Mouse (Mus musculus): ENCODE data around the gene Zfp52. TPM values are rescaled to one million over a fixed set of nuclear protein-coding genes. Genes with fewer than 3 reads are reported as not detected.
A peak's percentile ranks its signal among the peaks of the same experiment; 100 is the strongest.

Zfp52 gene
- total and polyA plus RNA-seq, 2 experiments from 2014 or later: 2.1 to 3.2 TPM

GRCm38 (mm10) chr17:21509756-21510155 is 25.6 kb upstream of the Zfp52 start:
- Histone ChIP-seq H3K27me3 (ENCODE audit: insufficient read depth, low read length) (no peaks in the 10 kb centered on the region), H3K9me3 (ENCODE audit: low read length) (no peaks in the 10 kb centered on the region), H3K36me3 (ENCODE audit: insufficient read depth) (peaks cover 28% of the 10 kb centered on the region), H3K4me2 (ENCODE audit: low read depth) (no peak overlapping the region), H3K4me3 (ENCODE audit: low read depth, low read length) (no peak overlapping the region), H3K4me1 (ENCODE audit: insufficient read depth) (no peaks in the 10 kb centered on the region), H3K27ac (ENCODE audit: low read depth, low read length) (no peak overlapping the region), H3K9ac (no peak overlapping the region)
- no peak for DNase-seq
- no peak for ATAC-seq
- TF ChIP-seq CTCF (IDR thresholded peaks at IDR 0.05; ENCODE audit: low read depth): no peak

DNA sequence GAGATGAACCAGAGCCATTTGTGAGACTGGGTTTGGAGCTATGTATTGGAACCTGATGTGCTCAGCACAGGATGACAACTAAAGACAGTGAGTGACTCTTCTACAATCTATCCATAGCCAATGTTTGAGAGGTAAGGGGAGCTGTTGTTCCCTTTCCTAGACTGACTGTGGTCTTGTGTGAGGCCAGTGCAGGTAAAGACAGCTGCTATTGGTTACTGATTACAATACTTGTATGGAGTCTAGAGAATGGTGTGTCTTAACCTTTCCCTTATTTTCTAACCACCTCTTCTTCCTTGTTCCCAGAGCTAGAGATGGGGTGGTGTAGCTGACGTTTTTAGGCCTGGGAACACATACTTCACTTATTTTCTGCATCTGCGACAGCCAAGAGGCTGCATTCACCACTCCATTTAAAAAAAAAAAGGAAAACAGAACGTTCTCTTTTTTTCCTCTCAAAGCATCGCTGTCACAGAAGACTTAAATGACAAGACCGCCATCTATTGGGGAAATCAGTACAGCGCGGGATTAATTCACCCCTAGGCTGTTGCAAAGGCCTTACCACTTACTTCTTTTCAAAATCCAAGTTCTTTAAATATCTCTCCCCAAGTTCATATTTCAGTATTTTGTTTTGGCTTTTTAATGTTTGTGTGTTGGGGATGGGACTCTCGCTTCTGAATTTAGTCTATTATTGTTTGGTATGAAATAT is 19.8 kb upstream of the Zfp52 start:
- ATAC-seq: peak; percentile 78
- 1% methylated on average over 8 of the region's 8 CpGs for WGBS
- Histone ChIP-seq H3K9ac (no peak overlapping the region), H3K4me1 (ENCODE audit: insufficient read depth) (0 out of 2 replicates have a peak, but pooled peaks cover 2% of the 10 kb centered on the region), H3K9me3 (ENCODE audit: low read length) (no peaks in the 10 kb centered on the region), H3K27me3 (ENCODE audit: insufficient read depth, low read length) (no peaks in the 10 kb centered on the region), H3K4me2 (ENCODE audit: low read depth) (peak overlapping the region; percentile 81), H3K27ac (ENCODE audit: low read depth, low read length) (peak overlapping the region; percentile 82; the same call in 1 of the 2 replicates), H3K36me3 (ENCODE audit: insufficient read depth) (peaks cover 12% of the 10 kb centered on the region), H3K4me3 (ENCODE audit: low read depth, low read length) (peak overlapping the region; percentile 48; the same call in 1 of the 2 replicates)
- peak; percentile 87 for DNase-seq
- TF ChIP-seq CTCF (IDR thresholded peaks at IDR 0.05; ENCODE audit: low read depth): peak; percentile 77

- no peaks in the 10 kb centered on the region for H3K27me3 ChIP-seq (ENCODE audit: insufficient read depth, low read length)
- H3K36me3 ChIP-seq (ENCODE audit: insufficient read depth): peaks cover 5% of the 10 kb centered on the region; the same call in 1 of the 2 replicates
- ATAC-seq (peak; percentile 90), DNase-seq (peak; percentile 77)
- peak overlapping the region; percentile 81 for H3K4me2 ChIP-seq (ENCODE audit: low read depth)
- H3K9me3 ChIP-seq (ENCODE audit: low read length): no peaks in the 10 kb centered on the region
- no peak for TF ChIP-seq CTCF (IDR thresholded peaks at IDR 0.05; ENCODE audit: low read depth)
- peak overlapping the region; percentile 48 for H3K4me3 ChIP-seq (ENCODE audit: low read depth, low read length)
- H3K9ac ChIP-seq: peak overlapping the region; percentile 56
- peak overlapping the region; percentile 82 for H3K27ac ChIP-seq (ENCODE audit: low read depth, low read length)
- WGBS: 1% methylated on average over 37 of the region's 37 CpGs
- 0 out of 2 replicates have a peak, but pooled peaks cover 2% of the 10 kb centered on the region for H3K4me1 ChIP-seq (ENCODE audit: insufficient read depth)
Observed at GRCm38 (mm10) chr17:21516201-21517129, 18.9 kb upstream of the Zfp52 start.

- peak overlapping the region; percentile 81 for H3K4me2 ChIP-seq (ENCODE audit: low read depth)
- H3K4me3 ChIP-seq (ENCODE audit: low read depth, low read length): peak overlapping the region; percentile 48
- peak overlapping the region; percentile 82 for H3K27ac ChIP-seq (ENCODE audit: low read depth, low read length)
- no peak for DNase-seq
- no peak for ATAC-seq
- H3K9me3 ChIP-seq (ENCODE audit: low read length): no peaks in the 10 kb centered on the region
- H3K9ac ChIP-seq: peak overlapping the region; percentile 56
- 30% methylated on average over 4 of the region's 4 CpGs for WGBS
- H3K36me3 ChIP-seq (ENCODE audit: insufficient read depth): peaks cover 2% of the 10 kb centered on the region; the same call in 1 of the 2 replicates
- 0 out of 2 replicates have a peak, but pooled peaks cover 2% of the 10 kb centered on the region for H3K4me1 ChIP-seq (ENCODE audit: insufficient read depth)
- no peaks in the 10 kb centered on the region for H3K27me3 ChIP-seq (ENCODE audit: insufficient read depth, low read length)
- TF ChIP-seq CTCF (IDR thresholded peaks at IDR 0.05; ENCODE audit: low read depth): no peak
Observed at GRCm38 (mm10) chr17:21517130-21517671, 18.1 kb upstream of the Zfp52 start.

DNA sequence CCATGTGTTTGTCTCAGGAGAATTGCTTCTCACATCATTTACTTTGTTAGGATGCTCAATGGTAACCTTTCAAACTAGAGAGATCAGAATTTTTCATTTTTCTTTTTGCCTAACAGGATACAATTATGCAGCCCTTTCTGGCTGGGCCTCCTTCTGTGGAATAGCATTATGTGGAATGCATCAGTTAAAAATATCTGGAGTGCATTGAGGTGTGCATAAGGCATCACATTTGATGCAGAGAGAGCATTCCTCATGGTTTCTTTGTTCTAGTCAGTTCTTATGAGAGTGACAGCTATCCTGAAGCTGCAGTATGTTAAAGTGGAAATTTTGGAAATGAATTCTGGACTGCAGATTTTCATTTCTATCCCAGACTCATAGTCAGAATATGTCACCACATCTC is 9.1 kb upstream of the Zfp52 start:
- no peak for DNase-seq
- H3K9ac ChIP-seq: no peak overlapping the region
- H3K4me2 ChIP-seq (ENCODE audit: low read depth): no peak overlapping the region
- TF ChIP-seq CTCF (IDR thresholded peaks at IDR 0.05; ENCODE audit: low read depth): no peak
- H3K4me3 ChIP-seq (ENCODE audit: low read depth, low read length): no peak overlapping the region
- no peak overlapping the region for H3K27ac ChIP-seq (ENCODE audit: low read depth, low read length)
- H3K4me1 ChIP-seq (ENCODE audit: insufficient read depth): peaks cover under 1% of the 10 kb centered on the region; the same call in 1 of the 2 replicates
- H3K9me3 ChIP-seq (ENCODE audit: low read length): no peaks in the 10 kb centered on the region
- no peaks in the 10 kb centered on the region for H3K36me3 ChIP-seq (ENCODE audit: insufficient read depth)
- no peaks in the 10 kb centered on the region for H3K27me3 ChIP-seq (ENCODE audit: insufficient read depth, low read length)
- ATAC-seq: no peak

GRCm38 (mm10) chr17:21530645-21531330 is 4.6 kb upstream of the Zfp52 start:
- DNase-seq (no peak), ATAC-seq (no peak)
- TF ChIP-seq CTCF (IDR thresholded peaks at IDR 0.05; ENCODE audit: low read depth): no peak
- Histone ChIP-seq H3K27me3 (ENCODE audit: insufficient read depth, low read length) (no peaks in the 10 kb centered on the region), H3K4me2 (ENCODE audit: low read depth) (no peak overlapping the region), H3K9ac (no peak overlapping the region), H3K36me3 (ENCODE audit: insufficient read depth) (no peaks in the 10 kb centered on the region), H3K4me1 (ENCODE audit: insufficient read depth) (peaks cover 8% of the 10 kb centered on the region; the same call in 1 of the 2 replicates), H3K27ac (ENCODE audit: low read depth, low read length) (no peak overlapping the region), H3K9me3 (ENCODE audit: low read length) (no peaks in the 10 kb centered on the region), H3K4me3 (ENCODE audit: low read depth, low read length) (no peak overlapping the region)
- WGBS: 70% methylated on average over 5 of the region's 5 CpGs

All from forebrain, postnatal 0 days (tissue).